Mouse (Mus musculus) heart, embryonic 11.5 days (tissue): ENCODE data around the gene Adcy3. TPM values are rescaled to one million over a fixed set of nuclear protein-coding genes. Genes with fewer than 3 reads are reported as not detected.

ENCODE experiments used
- ATAC-seq: fragments of 200-750 bp; cut with Nextera tagmentation; replicated peaks from 2 replicates; pipeline ENCODE4 v1.8.0; 2017; ENCODE audit warnings: moderate library complexity; ENCODE audit not compliant: insufficient number of reproducible peaks, low FRiP score, low TSS enrichment
- H3K27ac ChIP-seq: fragments of 300-500 bp; sonication (generic); 2 replicates; pipeline ENCODE4 v1.5.1; 2014; ENCODE audit warnings: mild to moderate bottlenecking, low read depth, low read length
- H3K27me3 ChIP-seq: fragments of 300-500 bp; sonication (generic); 2 replicates; pipeline ENCODE4 v1.6.1; 2014; ENCODE audit warnings: mild to moderate bottlenecking, low read length, mixed read lengths; ENCODE audit not compliant: control insufficient read depth, insufficient read depth
- H3K36me3 ChIP-seq: fragments of 300-500 bp; sonication (generic); 2 replicates; pipeline ENCODE4 v1.6.1; 2014; ENCODE audit warnings: mild to moderate bottlenecking, low read length, moderate library complexity, mixed read lengths; ENCODE audit not compliant: control insufficient read depth, insufficient read depth
- H3K4me1 ChIP-seq: fragments of 300-500 bp; sonication (generic); 2 replicates; pipeline ENCODE4 v1.6.1; 2014; ENCODE audit warnings: low read length; ENCODE audit not compliant: control insufficient read depth, insufficient read depth
- H3K4me2 ChIP-seq: fragments of 300-500 bp; sonication (generic); 2 replicates; pipeline ENCODE4 v1.6.1; 2014; ENCODE audit warnings: mild to moderate bottlenecking, moderate library complexity
- H3K4me3 ChIP-seq: fragments of 300-500 bp; sonication (generic); 2 replicates; pipeline ENCODE4 v1.5.1; 2014; ENCODE audit warnings: low read depth, low read length
- H3K9ac ChIP-seq: fragments of 300-500 bp; sonication (generic); 2 replicates; pipeline ENCODE4 v1.6.1; 2014; ENCODE audit warnings: mild to moderate bottlenecking, low read depth, low read length, moderate library complexity
- H3K9me3 ChIP-seq: fragments of 300-500 bp; sonication (generic); replicated peaks from 2 replicates; pipeline ENCODE4 v1.6.1; 2016; ENCODE audit warnings: low read length; ENCODE audit not compliant: control insufficient read depth
- whole genome bisulfite sequencing: fragments of 180-500 bp; shearing (Covaris S2); extraction: QIAGEN DNeasy Blood & Tissue Kit; methylation state at CpG from one replicate; pipeline ENCODE4 v1.1.7; 2014; ENCODE audit not compliant: insufficient replicate concordance; 5-methylcytosine and 5-hydroxymethylcytosine counted together
- polyA plus RNA-seq: library from polyadenylated mRNA; unstranded; fragments of >200 nt; fragmentation: Nextera tagmentation; extraction: Ambion mirVana; gene quantifications from 2 replicates; pipeline ENCODE4 v1.2.1, GENCODE M21; 2014

Gene Adcy3
- 3.8 TPM in 2 replicates for polyA plus RNA-seq

DNA sequence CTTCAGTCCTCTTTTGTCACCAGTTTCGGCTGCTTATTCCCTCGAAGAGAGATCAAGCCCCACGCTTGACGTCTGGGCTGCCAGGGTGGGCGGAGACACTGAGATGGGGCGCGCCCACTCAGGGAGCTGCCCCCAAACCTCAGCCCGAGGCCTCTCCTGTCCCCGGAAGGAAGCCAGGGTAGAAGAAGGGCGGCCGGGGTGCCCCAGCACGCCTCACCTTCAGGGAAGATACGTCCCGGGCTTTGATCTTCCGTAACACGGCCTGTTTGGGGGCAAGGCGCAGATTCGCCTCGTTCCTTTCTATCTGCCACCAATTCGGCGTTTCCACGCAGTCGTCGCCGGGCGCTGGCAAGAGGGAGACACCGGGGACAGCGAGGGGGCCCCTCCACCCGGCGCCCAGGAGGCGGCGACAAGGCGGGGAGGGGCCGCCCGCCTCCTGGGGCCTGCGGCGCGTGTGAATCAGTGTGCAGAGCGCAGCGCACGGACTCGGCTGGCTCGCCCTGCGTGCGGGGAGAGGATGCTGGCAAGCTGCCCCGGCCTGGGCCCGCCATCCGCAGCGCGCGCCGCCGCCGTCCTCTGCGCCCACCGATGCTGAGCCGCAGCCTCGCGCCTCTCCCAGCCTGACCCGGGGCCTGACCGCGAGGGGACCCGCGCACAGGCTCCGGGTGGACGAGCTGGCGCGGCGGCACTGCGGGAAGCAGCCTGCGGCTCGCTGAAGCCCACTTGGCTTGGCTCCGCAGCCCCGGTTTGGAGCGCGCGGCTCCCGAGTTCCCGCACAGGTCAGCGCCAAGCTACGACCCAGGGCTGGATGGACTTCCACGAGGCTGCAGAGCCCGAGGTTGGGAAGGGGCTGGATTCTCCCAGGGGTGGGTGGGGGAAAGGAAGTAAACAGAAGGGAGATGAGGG, at the start of gene Adcy3:
TSS of gene Adcy3 (plus strand) at position 163 of the 906 bp plus-strand sequence.
- H3K27me3 ChIP-seq, result no peaks in the 10 kb centered on the region; the same call in 1 of the 2 replicates
- H3K9me3 ChIP-seq, result no peaks in the 10 kb centered on the region; the same call in 1 of the 2 replicates
- H3K4me1 ChIP-seq, result peaks cover 15% of the 10 kb centered on the region
- H3K4me3 ChIP-seq, result peak within 1 kb of the TSS; percentile 67
- H3K36me3 ChIP-seq, result no peaks in the 10 kb centered on the region; the same call in 1 of the 2 replicates
- peak within 1 kb of the TSS; percentile 85 for H3K4me2 ChIP-seq
- peak; percentile 64 for ATAC-seq
- no peak within 1 kb of the TSS for H3K27ac ChIP-seq
- under 1% methylated on average over 73 of the region's 83 CpGs for WGBS
- H3K9ac ChIP-seq, result peak within 1 kb of the TSS; percentile 72

DNA sequence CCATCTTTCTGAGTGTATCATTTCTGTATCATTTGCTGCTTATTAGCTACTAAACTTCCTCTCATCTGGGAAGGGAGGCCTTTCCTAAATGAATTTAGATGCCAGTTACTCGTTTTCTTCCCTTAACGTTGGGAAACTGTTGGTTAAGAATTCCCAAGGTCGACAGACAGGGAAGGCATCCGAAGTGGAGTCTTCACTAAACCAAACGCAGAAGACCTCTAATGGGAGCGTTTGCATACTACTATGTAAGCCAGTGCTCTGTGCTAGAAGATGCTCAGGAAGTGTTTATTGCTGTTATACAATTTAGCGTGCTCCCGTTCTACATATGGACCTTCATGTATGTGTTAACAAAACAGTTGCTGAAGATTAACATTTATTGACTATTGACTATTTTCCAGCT, 49.5 kb upstream of the Adcy3 start:
- H3K4me1 ChIP-seq, result no peaks in the 10 kb centered on the region; the same call in 1 of the 2 replicates
- H3K27me3 ChIP-seq, result no peaks in the 10 kb centered on the region
- H3K9ac ChIP-seq, result no peak overlapping the region
- peak overlapping the region; percentile 52 for H3K4me3 ChIP-seq
- peak overlapping the region; percentile 70 for H3K4me2 ChIP-seq
- peak overlapping the region; percentile 92; the same call in 1 of the 2 replicates for H3K27ac ChIP-seq
- no peaks in the 10 kb centered on the region for H3K9me3 ChIP-seq
- 69% methylated on average over 8 of the region's 8 CpGs for WGBS
- peaks cover 9% of the 10 kb centered on the region for H3K36me3 ChIP-seq
- ATAC-seq, result no peak

DNA sequence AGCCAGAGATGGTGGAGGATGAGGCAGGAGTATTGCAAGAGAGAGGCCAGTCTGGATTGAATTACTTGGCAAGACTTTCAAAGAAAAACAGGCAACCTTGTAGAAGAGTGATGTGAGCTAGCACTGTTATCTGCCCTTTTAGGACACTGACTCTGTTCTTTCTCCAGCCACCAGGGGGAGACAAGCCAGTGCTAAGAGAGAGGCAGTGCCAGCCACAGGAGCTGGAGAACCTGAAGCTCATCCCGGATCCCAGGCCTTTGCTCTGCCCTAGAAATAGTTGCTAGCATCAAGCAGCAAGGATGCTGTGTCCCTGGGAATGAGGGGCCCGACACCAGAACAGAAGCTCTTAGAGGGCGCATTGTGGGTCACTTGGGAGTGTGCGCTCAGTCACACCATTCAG, 25.5 kb upstream of the Adcy3 start:
- no peak overlapping the region for H3K9ac ChIP-seq
- ATAC-seq, result no peak
- no peaks in the 10 kb centered on the region for H3K9me3 ChIP-seq
- no peaks in the 10 kb centered on the region for H3K4me1 ChIP-seq
- H3K4me2 ChIP-seq, result no peak overlapping the region
- peaks cover 9% of the 10 kb centered on the region for H3K36me3 ChIP-seq
- H3K27me3 ChIP-seq, result no peaks in the 10 kb centered on the region
- no peak overlapping the region for H3K27ac ChIP-seq
- H3K4me3 ChIP-seq, result no peak overlapping the region
- WGBS, result 68% methylated on average over 4 of the region's 4 CpGs

DNA sequence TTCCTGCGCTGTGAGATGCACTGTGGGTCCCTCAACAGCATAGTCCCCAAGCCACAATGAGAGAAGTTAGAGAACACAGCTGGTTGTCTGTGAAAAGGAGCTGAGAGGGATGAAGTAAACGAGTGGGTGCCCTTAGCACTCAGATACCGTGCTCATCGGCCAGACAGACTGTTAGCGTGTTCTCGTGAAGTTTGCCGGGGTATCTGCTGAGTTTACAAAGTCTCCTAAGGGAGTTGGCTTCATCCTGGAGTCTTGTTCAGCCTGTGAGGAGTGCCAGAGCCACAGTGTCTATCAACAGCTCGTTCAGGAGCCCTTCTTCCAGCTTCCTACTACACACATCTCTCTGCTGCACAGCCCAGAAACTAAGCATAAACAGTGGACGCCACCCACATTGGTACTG, 16.8 kb upstream of the Adcy3 start:
- no peak for ATAC-seq
- Histone ChIP-seq H3K27ac (no peak overlapping the region), H3K4me3 (no peak overlapping the region), H3K4me1 (peaks cover 12% of the 10 kb centered on the region), H3K9ac (no peak overlapping the region), H3K27me3 (no peaks in the 10 kb centered on the region), H3K36me3 (no peaks in the 10 kb centered on the region), H3K9me3 (no peaks in the 10 kb centered on the region), H3K4me2 (no peak overlapping the region)
- WGBS, result 49% methylated on average over 9 of the region's 9 CpGs

DNA sequence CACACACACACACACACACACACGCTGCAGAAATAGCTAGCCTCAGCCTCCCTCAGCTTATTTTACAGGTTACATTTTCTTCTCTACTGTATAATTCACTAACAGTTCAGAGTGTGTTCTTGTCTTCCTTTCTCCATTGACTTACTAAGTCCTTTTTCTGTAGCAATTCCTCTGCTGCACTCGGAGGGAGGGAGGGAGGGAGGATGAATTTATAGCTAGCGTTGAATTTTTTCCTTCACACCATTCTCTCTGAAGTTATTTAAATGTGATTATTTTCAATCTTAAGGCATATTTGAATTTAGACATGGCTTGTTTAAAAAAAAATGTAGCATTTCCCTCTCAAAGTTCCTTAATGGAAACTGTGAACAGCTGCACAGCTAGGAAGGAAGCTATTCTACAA, 15.8 kb upstream of the Adcy3 start:
- Histone ChIP-seq H3K9ac (no peak overlapping the region), H3K27ac (no peak overlapping the region), H3K9me3 (no peaks in the 10 kb centered on the region), H3K4me2 (no peak overlapping the region), H3K4me3 (no peak overlapping the region), H3K27me3 (no peaks in the 10 kb centered on the region), H3K36me3 (no peaks in the 10 kb centered on the region), H3K4me1 (peaks cover 12% of the 10 kb centered on the region)
- no peak for ATAC-seq
- WGBS, result 82% methylated on average over 3 of the region's 3 CpGs

DNA sequence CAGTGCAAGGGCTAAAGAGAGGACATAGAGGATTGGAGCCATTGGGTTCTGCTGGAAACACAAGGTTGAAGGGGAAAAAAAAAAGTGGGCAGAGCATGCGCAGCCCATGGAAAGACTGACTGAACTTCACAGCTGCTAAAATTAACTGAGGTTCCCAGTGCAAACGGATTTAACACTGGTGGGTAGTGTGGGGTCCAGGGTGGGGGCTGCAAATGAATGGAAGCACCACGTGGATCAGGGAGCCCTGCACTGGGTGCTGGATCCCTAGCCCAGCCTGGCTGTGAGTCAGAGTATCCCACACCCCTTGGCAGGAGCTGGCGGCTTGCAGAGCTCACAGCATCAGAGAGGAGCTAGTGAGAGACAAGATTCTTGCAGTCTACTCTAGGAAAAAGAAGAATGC, 15.3 kb upstream of the Adcy3 start:
- Histone ChIP-seq H3K4me3 (no peak overlapping the region), H3K36me3 (no peaks in the 10 kb centered on the region), H3K9me3 (no peaks in the 10 kb centered on the region), H3K4me2 (no peak overlapping the region), H3K27me3 (no peaks in the 10 kb centered on the region), H3K9ac (no peak overlapping the region), H3K4me1 (peaks cover 13% of the 10 kb centered on the region), H3K27ac (peak overlapping the region; percentile 59; the same call in 1 of the 2 replicates)
- WGBS, result 51% methylated on average over 4 of the region's 4 CpGs
- ATAC-seq, result no peak

DNA sequence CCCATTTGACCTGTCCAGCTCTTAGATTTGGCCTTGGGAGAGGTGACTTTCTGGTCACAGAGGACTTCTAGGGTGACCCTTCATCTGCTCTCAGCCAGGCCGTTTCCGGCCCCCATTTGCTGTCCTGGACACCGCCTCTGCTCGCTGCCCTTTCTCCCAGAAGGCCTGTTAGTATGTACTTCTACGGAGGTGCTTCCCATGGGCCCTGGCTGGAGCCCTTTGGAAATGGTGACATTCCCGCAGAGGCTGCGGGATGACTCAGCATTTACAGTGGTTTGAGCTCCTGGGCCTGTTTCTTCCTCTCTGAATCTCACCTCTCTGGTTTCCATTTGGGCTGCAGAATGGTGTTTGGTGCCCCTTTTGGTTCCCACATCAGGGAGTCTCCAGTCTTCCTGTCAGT, 5.6 kb upstream of the Adcy3 start:
- H3K27me3 ChIP-seq, result no peaks in the 10 kb centered on the region
- no peaks in the 10 kb centered on the region; the same call in 1 of the 2 replicates for H3K9me3 ChIP-seq
- no peaks in the 10 kb centered on the region for H3K36me3 ChIP-seq
- no peak overlapping the region for H3K9ac ChIP-seq
- no peak overlapping the region for H3K27ac ChIP-seq
- 0 out of 2 replicates have a peak, but pooled peaks cover 3% of the 10 kb centered on the region for H3K4me1 ChIP-seq
- ATAC-seq, result no peak
- WGBS, result 71% methylated on average over 7 of the region's 7 CpGs
- no peak overlapping the region for H3K4me3 ChIP-seq
- H3K4me2 ChIP-seq, result no peak overlapping the region

DNA sequence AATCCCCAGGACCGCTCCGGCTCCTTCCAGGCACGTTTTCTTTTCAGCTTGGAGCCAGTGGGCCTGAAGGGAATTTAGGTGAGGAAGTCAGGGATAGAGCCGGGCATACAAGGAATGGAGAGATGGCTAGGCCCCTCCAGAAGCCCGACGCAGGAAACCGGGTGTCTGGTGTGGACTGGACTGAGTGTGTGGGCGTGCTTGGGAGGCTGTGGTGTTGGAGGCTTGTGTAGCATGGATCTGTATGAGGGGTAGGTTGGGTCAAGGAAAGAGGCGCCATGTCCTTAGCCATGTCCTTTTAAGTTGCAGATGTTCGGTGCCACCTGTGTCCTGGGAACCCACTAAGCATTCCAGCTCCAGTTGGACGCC, 927 bp downstream of the Adcy3 start:
- H3K27ac ChIP-seq, result no peak overlapping the region

More for the DNA sequence above, 927 bp downstream of the Adcy3 start:
- no peaks in the 10 kb centered on the region; the same call in 1 of the 2 replicates for H3K27me3 ChIP-seq
- H3K4me2 ChIP-seq, result peak overlapping the region; percentile 85
- H3K36me3 ChIP-seq, result no peaks in the 10 kb centered on the region; the same call in 1 of the 2 replicates
- H3K9ac ChIP-seq, result peak overlapping the region; percentile 72
- H3K4me3 ChIP-seq, result peak overlapping the region; percentile 67
- peaks cover 15% of the 10 kb centered on the region for H3K4me1 ChIP-seq
- no peaks in the 10 kb centered on the region; the same call in 1 of the 2 replicates for H3K9me3 ChIP-seq
- WGBS, result 19% methylated on average over 11 of the region's 11 CpGs
- ATAC-seq, result no peak
